Mouse (Mus musculus) midbrain, embryonic 16.5 days (tissue): ENCODE measurements around the gene Camk1d. TPM values are rescaled to one million over a fixed set of nuclear protein-coding genes. Genes with fewer than 3 reads are reported as not detected.

Experiments
- ATAC-seq: fragments of 200-750 bp; cut with Nextera tagmentation; 2 replicates; pipeline ENCODE4 v1.8.0; 2017; ENCODE audit warnings: moderate TSS enrichment
- H3K27ac ChIP-seq: fragments of 300-500 bp; sonication (generic); 2 replicates; pipeline ENCODE4 v1.5.1; 2014; ENCODE audit warnings: mild to moderate bottlenecking, low read length, mixed read lengths
- H3K27me3 ChIP-seq: fragments of 300-500 bp; sonication (generic); 2 replicates; pipeline ENCODE4 v1.6.1; 2014; ENCODE audit warnings: low read depth, low read length, mixed read lengths; ENCODE audit not compliant: control insufficient read depth, insufficient read depth
- H3K36me3 ChIP-seq: fragments of 300-500 bp; sonication (generic); 2 replicates; pipeline ENCODE4 v1.6.1; 2014; ENCODE audit warnings: mild to moderate bottlenecking, low read length, moderate library complexity, mixed read lengths; ENCODE audit not compliant: control insufficient read depth, insufficient read depth
- H3K4me1 ChIP-seq: fragments of 300-500 bp; sonication (generic); 2 replicates; pipeline ENCODE4 v1.6.1; 2014; ENCODE audit warnings: mild to moderate bottlenecking, low read length, mixed read lengths; ENCODE audit not compliant: control insufficient read depth, insufficient read depth
- H3K4me2 ChIP-seq: fragments of 300-500 bp; sonication (generic); 2 replicates; pipeline ENCODE4 v1.6.1; 2014; ENCODE audit warnings: mild to moderate bottlenecking, low read length, mixed read lengths
- H3K4me3 ChIP-seq: fragments of 300-500 bp; sonication (generic); 2 replicates; pipeline ENCODE4 v1.5.1; 2014; ENCODE audit warnings: low read depth, mild to moderate bottlenecking, low read length, moderate library complexity, mixed read lengths
- H3K9ac ChIP-seq: fragments of 300-500 bp; sonication (generic); 2 replicates; pipeline ENCODE4 v1.6.1; 2014; ENCODE audit warnings: low read depth, low read length, mixed read lengths
- H3K9me3 ChIP-seq: fragments of 300-500 bp; sonication (generic); replicated peaks from 2 replicates; pipeline ENCODE4 v1.6.1; 2014; ENCODE audit warnings: mild to moderate bottlenecking, low read length, mixed read lengths; ENCODE audit not compliant: control insufficient read depth, poor library complexity, severe bottlenecking
- WGBS: fragments of 180-500 bp; shearing (Covaris S2); extraction: QIAGEN DNeasy Blood & Tissue Kit; methylation state at CpG from one replicate; pipeline ENCODE4 v1.1.7; 2014; 5-methylcytosine and 5-hydroxymethylcytosine counted together
- polyA plus RNA-seq: library from polyadenylated mRNA; unstranded; fragments of >200 nt; fragmentation: Nextera tagmentation; extraction: Ambion mirVana; gene quantifications from 2 replicates; pipeline ENCODE4 v1.2.1, GENCODE M21; 2015

Gene Camk1d
- polyA plus RNA-seq, 1 experiment from 2014 or later = 7.7 TPM

DNA sequence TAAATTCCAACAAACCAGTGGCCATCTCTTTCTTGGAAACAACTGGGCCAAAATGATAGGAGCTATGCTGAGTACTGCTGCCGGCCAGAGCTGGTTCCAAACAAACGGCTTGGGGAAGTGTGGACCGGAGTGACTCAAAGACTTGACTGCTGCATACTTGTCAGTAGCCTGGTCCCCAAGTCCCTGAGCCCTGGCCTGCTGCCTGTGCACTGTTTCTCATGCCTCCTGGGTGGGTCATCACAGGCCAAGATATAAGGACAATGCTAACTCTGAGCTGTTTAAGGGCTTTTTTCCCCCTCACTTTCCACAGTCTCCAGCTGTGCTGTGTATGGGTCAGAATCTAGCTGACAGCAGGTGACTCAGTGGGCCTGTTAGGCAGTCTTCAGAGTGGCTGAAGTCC lies 409.2 kb downstream of the Camk1d start:
- ATAC-seq = no peak
- 95% methylated on average over 3 of the region's 3 CpGs for WGBS
- H3K4me3 ChIP-seq = no peak overlapping the region

DNA sequence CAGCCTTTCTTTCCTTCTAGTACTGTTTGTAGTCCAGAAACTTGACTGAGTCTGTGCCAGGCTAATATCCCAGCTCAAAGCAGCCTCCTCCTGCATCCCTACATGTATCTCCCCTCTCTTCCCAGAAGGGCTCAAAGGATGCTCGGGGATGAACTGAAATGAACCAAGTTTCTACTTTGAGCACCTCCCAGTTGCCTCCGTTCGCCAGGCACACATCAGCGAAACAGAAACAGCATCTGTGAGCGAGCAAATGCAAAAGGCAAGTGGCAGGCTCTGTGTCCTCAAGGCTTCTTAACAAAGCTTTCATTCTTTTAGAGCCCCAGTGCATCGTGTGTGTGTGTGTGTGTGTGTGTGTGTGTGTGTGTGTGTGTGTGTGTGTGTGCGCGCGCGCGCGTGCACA lies 409.9 kb downstream of the Camk1d start:
- H3K36me3 ChIP-seq = no peaks in the 10 kb centered on the region
- H3K27me3 ChIP-seq = no peaks in the 10 kb centered on the region
- ATAC-seq = no peak
- no peak overlapping the region for H3K4me3 ChIP-seq
- H3K4me2 ChIP-seq = no peak overlapping the region
- H3K27ac ChIP-seq = no peak overlapping the region
- H3K9ac ChIP-seq = no peak overlapping the region
- no peaks in the 10 kb centered on the region for H3K9me3 ChIP-seq
- 84% methylated on average over 12 of the region's 12 CpGs for WGBS
- H3K4me1 ChIP-seq = no peaks in the 10 kb centered on the region

More for the DNA sequence above, 409.2 kb downstream of the Camk1d start:
- Histone ChIP-seq H3K4me1 (no peaks in the 10 kb centered on the region), H3K27me3 (no peaks in the 10 kb centered on the region), H3K9ac (no peak overlapping the region), H3K9me3 (no peaks in the 10 kb centered on the region), H3K27ac (no peak overlapping the region), H3K4me2 (no peak overlapping the region), H3K36me3 (no peaks in the 10 kb centered on the region)

DNA sequence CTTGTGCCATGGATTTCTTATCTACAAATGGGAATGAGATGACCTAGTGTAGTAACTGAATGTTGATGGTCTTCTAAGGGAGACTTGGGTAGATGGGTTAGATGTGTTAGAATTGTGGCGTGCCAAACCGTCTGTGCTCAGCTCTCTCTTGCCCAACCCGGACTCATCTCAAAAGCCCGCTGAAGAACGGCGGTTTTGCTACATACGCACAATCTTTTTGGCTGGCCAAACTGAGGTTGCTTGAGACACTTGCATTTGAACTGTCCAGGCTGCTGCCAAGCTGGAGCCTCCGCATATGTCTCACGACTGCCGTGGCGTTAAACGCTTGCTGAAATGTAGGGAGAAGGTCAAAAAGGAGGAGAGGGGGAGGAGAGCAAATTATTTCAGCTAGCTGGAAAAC lies 413.0 kb downstream of the Camk1d start:
- H3K27ac ChIP-seq = no peak overlapping the region
- H3K4me3 ChIP-seq = no peak overlapping the region
- no peaks in the 10 kb centered on the region for H3K9me3 ChIP-seq
- 94% methylated on average over 12 of the region's 12 CpGs for WGBS
- no peak overlapping the region for H3K4me2 ChIP-seq
- H3K27me3 ChIP-seq = no peaks in the 10 kb centered on the region
- H3K9ac ChIP-seq = no peak overlapping the region
- H3K36me3 ChIP-seq = no peaks in the 10 kb centered on the region
- no peaks in the 10 kb centered on the region for H3K4me1 ChIP-seq
- ATAC-seq = no peak

DNA sequence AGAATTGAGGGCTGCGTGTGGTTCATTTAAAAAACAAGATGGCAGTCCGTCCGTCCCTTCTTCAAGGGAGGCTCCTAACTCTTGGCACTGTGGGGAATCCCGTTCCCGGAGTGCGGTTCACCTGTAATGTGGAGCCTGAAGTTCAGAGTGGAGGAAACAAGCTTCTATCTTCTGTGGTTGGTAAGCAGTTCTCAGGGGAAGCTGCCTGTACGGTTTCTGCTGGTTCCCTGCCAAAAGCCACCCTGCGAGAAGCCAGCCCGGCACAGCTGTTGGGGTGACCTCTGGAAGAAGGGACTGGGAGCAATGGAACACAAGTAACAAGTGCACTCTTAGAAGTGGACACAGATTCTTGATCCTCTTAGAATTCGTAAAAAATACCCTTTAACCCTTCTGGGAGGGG lies 416.2 kb downstream of the Camk1d start:
- Histone ChIP-seq H3K27me3 (no peaks in the 10 kb centered on the region), H3K9ac (no peak overlapping the region), H3K4me2 (no peak overlapping the region), H3K4me3 (no peak overlapping the region), H3K36me3 (no peaks in the 10 kb centered on the region), H3K4me1 (no peaks in the 10 kb centered on the region), H3K9me3 (no peaks in the 10 kb centered on the region), H3K27ac (no peak overlapping the region)
- 82% methylated on average over 10 of the region's 10 CpGs for WGBS
- no peak for ATAC-seq

DNA sequence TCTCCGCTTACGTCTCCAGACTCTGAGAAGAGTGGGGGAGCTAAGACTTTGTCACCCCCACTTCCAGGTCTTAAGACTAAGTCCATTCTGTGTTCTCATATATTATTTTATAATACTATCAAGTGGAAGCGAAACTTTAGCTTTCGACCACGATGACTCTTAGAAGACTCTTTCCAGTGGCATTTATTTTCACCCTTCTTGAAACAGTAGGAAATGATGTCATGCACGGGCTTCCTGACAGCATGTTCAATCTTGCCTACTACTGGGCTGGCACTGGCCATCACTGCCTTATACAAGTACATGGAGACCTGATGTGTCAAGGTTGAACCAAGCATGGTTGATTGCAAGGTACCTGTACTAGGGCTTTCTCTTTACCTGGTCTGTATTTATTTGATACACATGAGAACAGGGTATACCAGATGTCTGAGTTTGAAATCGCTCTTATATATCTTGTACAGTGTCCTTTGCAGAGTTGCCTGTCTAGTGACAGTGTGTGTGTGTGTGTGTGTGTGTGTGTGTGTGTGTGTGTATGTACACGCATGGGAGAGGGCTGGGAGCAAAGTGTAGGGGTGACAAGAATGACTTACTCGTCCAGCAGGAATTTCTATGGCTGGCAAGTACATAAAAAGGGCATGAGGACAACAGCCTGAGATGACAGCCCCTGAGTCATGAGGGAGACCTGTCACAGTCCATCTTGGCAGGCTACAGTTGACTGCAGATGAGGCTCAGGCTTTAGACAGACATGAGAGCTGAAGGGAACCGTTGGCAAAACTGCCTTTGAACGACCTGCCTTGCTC lies 417.4 kb downstream of the Camk1d start:
- ATAC-seq = no peak
- Histone ChIP-seq H3K27me3 (no peaks in the 10 kb centered on the region), H3K36me3 (no peaks in the 10 kb centered on the region), H3K4me1 (no peaks in the 10 kb centered on the region), H3K4me3 (no peak overlapping the region), H3K27ac (no peak overlapping the region), H3K4me2 (no peak overlapping the region), H3K9me3 (no peaks in the 10 kb centered on the region), H3K9ac (no peak overlapping the region)
- WGBS = 94% methylated on average over 11 of the region's 11 CpGs

DNA sequence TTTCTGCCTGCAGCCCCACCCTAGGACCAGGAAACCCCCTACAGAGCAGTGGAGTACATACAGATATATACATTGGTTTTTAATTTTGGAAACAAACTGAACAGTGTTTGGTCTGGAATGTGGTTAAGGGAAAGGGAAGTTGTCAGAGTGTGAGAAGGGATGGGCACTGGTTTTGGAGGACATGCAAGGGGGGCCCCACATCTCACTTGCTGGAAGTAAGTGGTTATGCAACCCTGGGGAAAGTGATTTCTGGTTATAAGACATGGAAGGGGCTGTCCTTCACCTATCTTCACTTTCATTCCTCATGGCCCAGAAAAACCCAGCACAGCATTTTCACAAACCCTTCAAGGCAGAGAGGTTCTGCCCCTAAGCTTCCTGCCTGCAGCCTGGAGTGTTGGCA lies 419.2 kb downstream of the Camk1d start:
- Histone ChIP-seq H3K4me2 (no peak overlapping the region), H3K36me3 (no peaks in the 10 kb centered on the region), H3K4me1 (no peaks in the 10 kb centered on the region), H3K27me3 (no peaks in the 10 kb centered on the region), H3K4me3 (no peak overlapping the region), H3K9ac (no peak overlapping the region), H3K27ac (no peak overlapping the region), H3K9me3 (no peaks in the 10 kb centered on the region)
- no peak for ATAC-seq

DNA sequence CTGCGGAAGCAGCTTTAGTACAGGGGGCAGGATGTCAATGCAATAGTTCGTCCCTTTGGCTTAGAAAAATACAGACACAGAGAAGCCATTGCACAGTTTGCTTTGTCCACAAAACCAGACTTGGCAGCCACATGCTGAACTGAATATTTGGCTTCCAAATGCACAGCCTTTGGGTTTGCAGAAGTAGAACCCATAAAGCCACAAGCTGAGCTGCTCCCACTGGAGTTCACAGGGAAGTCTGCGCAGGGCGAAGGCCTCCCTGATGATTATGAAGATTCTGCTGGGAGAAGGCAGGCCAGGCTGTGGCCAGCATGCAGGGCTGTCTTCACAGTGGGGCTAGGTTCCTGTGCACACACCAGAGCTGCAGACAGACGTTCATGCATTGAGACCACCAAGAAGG lies 419.9 kb downstream of the Camk1d start:
- H3K36me3 ChIP-seq = no peaks in the 10 kb centered on the region
- ATAC-seq = no peak
- no peaks in the 10 kb centered on the region for H3K4me1 ChIP-seq
- 74% methylated on average over 5 of the region's 5 CpGs for WGBS
- H3K9ac ChIP-seq = no peak overlapping the region
- H3K4me3 ChIP-seq = no peak overlapping the region
- no peak overlapping the region for H3K4me2 ChIP-seq
- H3K27ac ChIP-seq = no peak overlapping the region
- no peaks in the 10 kb centered on the region for H3K9me3 ChIP-seq
- H3K27me3 ChIP-seq = no peaks in the 10 kb centered on the region

DNA sequence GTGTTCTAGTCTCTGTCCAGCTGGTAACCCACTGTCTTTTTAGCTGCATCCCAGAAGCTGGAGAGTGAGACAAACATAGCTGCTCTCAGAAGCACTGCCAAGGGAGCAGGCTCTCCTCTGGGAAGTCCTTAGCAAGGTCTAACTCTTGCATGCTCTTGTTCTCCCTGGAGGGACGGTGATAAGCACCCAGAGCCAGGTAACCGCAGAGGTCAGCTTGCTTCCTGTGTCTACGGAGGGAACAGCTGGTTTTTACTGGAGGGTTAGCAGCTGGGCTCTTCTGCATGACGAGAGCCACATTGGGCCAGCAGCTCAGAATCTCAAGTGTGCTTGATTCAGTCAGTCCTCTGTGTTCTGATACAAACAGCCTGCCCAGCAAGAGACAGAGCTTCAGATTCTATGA lies 425.7 kb downstream of the Camk1d start:
- no peaks in the 10 kb centered on the region for H3K9me3 ChIP-seq
- 76% methylated on average over 4 of the region's 4 CpGs for WGBS
- no peak overlapping the region for H3K4me3 ChIP-seq
- no peak for ATAC-seq
- no peaks in the 10 kb centered on the region for H3K4me1 ChIP-seq
- H3K27ac ChIP-seq = no peak overlapping the region
- H3K4me2 ChIP-seq = no peak overlapping the region
- no peaks in the 10 kb centered on the region for H3K27me3 ChIP-seq
- no peak overlapping the region for H3K9ac ChIP-seq
- H3K36me3 ChIP-seq = no peaks in the 10 kb centered on the region

DNA sequence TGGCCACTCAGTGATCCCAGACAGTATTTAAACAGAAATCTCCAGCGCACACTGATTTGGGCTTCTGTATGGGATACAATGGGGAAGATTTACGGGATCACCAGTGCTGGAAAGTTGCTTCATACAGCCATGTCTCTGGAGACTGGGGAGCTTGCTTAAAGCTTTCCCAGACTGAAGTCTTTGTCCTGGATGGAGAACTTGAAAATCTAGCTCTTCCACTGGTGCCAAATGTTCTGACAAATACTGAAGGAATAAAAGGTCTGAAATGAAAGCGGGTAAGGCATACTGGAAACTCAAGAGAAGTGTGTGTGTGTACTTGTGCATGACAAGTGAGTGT lies 427.3 kb downstream of the Camk1d start:
- no peaks in the 10 kb centered on the region for H3K27me3 ChIP-seq
- H3K27ac ChIP-seq = no peak overlapping the region
- H3K4me3 ChIP-seq = no peak overlapping the region
- no peaks in the 10 kb centered on the region for H3K9me3 ChIP-seq
- no peaks in the 10 kb centered on the region for H3K36me3 ChIP-seq
- H3K4me1 ChIP-seq = no peaks in the 10 kb centered on the region
- no peak overlapping the region for H3K4me2 ChIP-seq
- ATAC-seq = no peak
- 95% methylated on average over 3 of the region's 3 CpGs for WGBS
- H3K9ac ChIP-seq = no peak overlapping the region
